Mouse (Mus musculus): Measurements from ENCODE around the gene Mrpl23.

The Mrpl23 gene

DNA sequence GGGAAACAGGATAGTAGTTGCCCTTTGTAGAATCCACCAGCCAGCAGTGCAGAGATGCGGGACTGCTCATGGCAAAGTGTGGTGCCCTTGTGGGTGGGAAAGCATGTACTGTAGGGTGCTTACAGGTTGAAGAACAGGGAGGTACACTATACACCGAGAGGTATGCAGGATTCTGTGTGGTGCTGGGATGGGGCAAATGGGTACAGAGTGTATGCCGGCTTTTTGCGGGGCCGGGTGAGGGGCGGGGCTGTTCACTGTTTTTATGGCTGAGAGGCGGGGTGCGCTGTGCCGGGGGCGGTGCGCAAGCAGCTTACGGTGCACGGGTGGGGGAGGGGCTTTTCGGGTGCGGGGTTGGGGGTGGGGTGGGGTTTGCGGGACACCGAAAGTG, at the start of gene Mrpl23:
Mrpl23 (plus strand) TSS at position 16 of the 388 bp plus-strand sequence.
- no peak for DNase-seq (ENCODE audit: low read depth, low spot score)

DNA sequence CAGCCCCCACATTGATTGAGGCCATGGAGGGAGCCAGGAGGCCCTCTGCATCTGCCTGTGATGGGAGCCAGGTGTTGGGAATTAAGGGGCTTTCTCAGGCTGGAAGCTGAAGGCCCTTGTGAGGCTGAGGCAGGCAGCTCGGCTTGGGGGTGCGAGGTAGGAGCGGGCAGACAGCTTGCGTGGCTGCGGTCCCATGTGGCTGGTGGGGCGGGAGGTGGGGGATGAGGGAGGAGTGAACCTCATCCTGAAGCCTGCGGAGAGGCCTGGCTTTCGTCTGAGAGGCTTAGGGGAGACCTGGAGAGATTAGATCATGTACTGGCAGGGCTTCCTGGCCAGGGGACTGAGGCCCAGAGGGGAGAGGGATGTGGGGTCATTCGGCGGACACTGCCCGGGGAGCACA, 49.4 kb upstream of the Mrpl23 start:
- no peak for DNase-seq (ENCODE audit: low read depth, low spot score)

- DNase-seq (ENCODE audit: low read depth, low spot score), result no peak
Measured at GRCm38 (mm10) chr7:142484780-142485179, 47.7 kb upstream of the Mrpl23 start.

DNA sequence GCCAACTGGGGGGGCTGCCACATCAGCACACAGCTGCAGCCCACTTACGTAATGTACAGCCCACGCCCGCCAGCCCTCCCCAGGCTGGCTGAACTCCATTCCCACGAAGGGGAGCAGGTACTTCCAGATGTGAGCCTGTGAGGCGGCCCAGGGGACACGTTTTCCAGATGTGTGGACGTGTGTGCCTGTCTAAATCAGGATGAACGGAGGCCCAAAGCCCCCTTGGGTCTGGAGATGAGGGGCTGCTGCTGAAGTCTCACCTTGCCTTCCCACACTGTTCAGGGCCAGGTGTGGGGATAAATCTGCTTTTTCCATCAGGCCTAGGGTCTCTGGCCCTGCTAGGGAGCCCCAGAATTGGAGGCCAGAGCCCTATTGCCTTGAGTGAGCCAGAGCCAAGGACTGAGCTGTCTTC, 45.7 kb upstream of the Mrpl23 start:
- no peak for DNase-seq (ENCODE audit: low read depth, low spot score)

DNA sequence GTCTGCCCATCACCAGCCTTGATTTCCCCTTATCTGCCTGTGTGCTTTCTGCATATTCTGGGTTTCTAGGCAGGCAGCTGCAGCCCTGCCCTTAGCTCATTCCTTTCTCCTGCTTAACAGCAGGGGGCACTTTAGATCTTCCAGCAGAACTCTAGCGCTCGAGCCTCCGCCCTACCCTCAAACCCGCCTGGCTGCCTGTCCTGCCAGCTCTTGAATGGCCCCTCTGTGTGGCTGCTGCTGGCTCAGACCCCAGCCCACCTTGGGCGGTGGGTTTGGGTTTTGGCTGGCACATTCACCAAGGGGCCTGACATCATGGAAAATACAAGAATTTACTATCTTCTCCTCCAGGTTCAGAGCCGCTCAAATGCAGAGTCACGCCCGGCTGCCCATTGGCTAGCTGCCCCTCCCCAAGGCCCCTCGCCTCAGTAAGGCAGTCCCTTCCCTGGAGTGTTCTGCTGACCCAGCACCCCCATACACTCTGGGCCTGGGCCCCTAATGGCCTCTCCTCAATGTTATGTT, 45.1 kb upstream of the Mrpl23 start:
- peak; percentile 30 for DNase-seq (ENCODE audit: low read depth, low spot score)

DNA sequence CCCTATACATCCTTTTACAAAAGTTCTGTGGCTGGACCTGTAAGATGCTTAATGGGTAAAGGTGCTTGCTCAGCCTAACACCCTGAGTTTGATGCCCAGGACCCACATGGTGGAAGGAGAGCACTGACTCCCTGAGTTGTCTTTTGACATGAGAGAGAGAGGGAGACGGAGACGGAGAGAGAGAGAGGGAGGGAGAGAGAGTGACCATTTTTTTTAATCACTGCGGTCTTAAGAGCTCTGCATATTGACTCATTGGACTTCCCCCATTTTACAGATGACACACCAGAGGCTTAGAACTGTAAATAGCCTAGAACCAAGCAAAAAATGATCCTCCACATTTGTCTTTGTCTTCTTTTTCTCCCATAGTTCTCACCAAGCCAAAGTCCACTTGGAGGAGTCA, 44.4 kb upstream of the Mrpl23 start:
- DNase-seq (ENCODE audit: low read depth, low spot score), result no peak

DNA sequence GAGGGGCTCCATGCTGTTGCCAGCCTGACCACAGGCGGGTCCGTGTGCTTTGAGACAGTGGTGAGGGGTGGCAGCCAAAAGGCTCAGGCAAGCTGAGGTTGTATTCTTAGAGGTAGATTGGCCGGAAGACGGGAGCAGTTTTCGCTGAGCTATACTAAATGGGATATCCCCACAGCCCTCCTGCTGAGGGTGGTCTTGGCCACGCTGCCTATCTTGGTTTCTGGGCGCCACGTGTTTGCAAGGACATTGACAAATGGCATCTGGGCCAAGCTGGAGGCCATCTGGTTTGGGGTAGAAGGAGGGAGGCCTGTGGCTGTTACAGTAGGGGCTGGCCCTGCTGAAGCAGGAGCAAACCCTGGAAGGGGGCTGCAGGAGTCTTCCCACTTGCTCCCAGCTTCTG, 39.0 kb upstream of the Mrpl23 start:
- DNase-seq (ENCODE audit: low read depth, low spot score), result no peak

GRCm38 (mm10) chr7:142496158-142496557, 36.3 kb upstream of the Mrpl23 start:
- DNase-seq (ENCODE audit: low read depth, low spot score), result no peak

- peak; percentile 30 for DNase-seq (ENCODE audit: low read depth, low spot score)
Measured at GRCm38 (mm10) chr7:142496800-142497199, 35.7 kb upstream of the Mrpl23 start.

DNA sequence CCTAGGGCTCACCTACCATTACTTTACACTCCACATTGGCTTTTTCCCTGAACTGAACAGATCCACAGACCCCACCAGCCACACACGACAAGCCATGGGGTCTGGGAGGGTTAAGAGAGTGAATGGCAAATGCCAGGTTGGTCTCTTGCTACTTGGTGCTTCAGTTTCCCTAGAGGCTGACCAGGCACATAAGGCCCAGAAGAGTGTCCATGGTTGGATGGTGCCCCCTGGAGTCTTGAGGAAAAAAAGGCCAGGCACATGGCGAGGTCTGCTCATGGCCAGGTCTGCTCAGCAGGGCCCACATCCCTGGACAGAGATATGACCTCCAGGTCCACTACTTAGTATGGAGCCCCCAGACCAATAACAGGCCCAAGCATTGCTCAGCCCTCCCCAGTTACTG, 34.7 kb upstream of the Mrpl23 start:
- DNase-seq (ENCODE audit: low read depth, low spot score), result peak; percentile 50

DNA sequence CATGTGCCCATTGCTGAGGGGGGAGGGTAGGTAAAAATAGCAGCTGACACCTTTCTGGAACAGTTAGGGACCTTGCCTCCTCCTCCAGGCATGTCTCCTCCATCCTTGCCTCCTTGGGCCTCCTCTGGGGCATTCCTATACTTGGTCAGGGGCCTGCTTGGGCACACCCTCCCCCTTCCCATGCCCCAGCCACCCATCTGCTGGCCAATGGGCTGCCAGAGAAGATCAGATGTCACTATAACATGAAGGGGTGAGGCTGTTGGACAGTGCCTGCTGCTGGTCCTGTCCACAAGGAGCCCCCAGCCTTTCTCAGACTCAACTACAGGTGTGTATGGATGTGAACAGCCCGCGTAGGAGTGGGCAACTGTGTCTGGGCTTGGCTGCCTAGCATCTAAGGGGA, 33.9 kb upstream of the Mrpl23 start, which contains the start of gene Tnnt3:
Tnnt3 (plus strand) TSS at position 262 of the 400 bp plus-strand sequence.
- DNase-seq (ENCODE audit: low read depth, low spot score), result no peak

- DNase-seq (ENCODE audit: low read depth, low spot score), result peak; percentile 36
Measured at GRCm38 (mm10) chr7:142499010-142499721, 33.3 kb upstream of the Mrpl23 start.

- DNase-seq (ENCODE audit: low read depth, low spot score), result peak; percentile 89
Measured at GRCm38 (mm10) chr7:142500032-142500431, 32.5 kb upstream of the Mrpl23 start.

DNA sequence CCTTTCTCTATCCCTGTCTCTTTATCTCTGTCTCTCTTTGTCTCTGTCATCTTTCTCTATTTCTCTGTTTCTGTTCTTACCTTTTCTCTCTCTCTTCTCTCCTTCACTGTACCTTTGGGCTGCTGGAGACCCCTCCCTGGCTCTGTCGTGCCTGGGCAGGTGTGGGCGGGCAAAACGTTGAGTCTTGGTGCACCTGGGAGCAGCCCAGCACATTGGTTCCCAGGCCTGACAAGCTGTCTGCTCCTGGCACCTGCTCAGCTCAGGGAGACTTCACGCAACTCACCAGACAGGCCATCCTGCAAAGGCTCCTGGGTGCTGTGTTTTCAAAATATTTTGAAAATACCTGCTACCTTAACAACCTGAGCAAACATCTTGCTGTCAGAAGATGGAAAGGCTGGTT, 29.3 kb upstream of the Mrpl23 start:
- no peak for DNase-seq (ENCODE audit: low read depth, low spot score)

- DNase-seq (ENCODE audit: low read depth, low spot score), result no peak
Measured at GRCm38 (mm10) chr7:142505942-142506341, 26.5 kb upstream of the Mrpl23 start.

GRCm38 (mm10) chr7:142506501-142506900, 26.0 kb upstream of the Mrpl23 start:
- no peak for DNase-seq (ENCODE audit: low read depth, low spot score)

DNA sequence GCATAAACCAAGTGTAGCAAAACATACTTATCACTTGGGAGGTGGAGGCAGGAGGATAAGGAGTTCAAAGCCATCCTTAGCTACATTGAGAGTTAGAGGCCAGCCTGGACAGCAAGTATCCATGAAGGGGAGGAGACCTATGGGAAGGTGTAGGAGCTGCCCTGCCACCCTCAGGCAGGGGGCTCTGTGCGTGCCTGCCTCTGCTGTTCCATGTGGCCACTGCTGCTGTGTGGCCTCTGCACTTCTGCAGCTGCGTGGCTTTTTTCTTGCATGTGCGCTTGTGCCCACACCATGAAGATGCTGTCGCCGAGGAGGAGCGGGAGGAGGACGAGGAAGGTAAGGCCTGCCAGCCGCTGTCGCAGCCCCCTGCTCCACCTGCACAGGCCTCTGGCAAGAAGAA, 25.0 kb upstream of the Mrpl23 start:
- no peak for DNase-seq (ENCODE audit: low read depth, low spot score)

DNA sequence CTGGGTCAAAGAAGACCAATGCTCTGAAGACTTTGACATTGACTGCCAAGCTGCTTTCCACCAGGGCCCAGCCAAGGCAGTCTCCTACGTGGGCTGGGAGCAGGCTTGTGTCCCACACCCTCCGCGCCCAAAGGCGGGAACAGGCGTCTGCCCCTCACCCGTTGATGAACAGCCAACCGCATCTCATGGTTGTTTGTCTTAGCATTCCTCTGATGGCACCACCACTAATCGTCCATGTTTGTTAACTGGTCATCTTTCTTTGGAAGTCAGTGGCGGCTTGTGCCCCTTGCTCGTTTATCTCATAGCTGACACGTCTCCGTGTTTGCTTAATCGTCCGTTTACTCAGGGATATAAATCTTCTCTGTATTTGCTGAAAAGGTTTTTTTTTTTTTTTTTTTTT, 23.0 kb upstream of the Mrpl23 start:
- no peak for DNase-seq (ENCODE audit: low read depth, low spot score)

DNA sequence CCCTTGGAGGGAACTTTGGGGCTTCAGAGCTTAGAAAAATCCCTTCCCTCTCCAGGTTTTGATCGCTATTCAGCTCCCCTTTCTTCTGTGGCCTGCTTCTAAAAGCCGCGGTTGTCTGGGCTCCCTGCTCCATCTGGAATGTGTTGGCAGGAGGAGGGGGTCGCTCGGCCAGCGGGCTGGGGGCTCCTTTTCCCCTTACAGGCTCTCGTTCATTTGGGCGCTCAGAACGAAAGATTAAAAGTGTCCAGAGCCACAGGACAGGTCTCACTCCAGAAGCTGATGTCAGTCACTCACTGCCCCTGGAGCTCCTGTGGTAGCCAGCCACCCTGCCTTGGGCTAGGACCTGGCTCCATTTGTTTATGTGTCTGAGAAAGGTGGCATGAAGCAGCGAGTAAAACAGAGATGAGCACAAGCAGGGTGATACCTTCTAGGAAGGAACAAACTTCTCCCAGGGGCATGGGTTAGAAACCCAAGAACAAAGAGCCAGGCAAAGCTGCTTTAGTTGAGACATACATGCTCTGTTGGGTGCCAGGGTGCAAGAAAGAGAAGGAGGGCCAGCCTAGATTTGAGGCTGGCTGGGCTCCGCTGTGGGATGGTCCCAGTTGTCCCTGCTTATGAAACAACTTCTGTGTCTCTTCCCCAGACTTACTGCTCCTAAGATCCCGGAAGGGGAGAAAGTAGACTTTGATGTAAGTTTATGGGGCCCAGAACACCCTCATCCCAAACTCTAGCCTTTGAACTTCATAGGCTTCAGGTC, 22.3 kb upstream of the Mrpl23 start:
- no peak for DNase-seq (ENCODE audit: low read depth, low spot score)

DNA sequence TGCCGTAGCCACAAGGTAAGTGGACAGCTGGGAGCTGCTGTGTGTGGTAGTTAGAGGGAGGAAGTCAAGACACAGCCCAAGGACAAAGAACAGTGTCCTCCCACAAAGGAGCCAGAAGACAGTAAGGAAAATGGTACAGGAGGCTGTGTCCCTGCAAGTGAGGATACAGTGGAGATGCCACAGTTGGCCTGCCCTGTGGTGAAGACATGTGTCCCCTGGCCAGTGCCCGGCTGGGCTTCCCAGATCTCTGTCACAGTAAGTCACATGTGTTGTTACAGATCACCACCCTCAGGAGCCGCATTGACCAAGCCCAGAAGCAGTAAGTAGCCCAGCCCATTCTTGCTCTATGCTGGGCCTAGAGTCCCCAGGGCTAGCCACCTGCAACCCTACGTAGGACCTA, 18.4 kb upstream of the Mrpl23 start:
- no peak for DNase-seq (ENCODE audit: low read depth, low spot score)

GRCm38 (mm10) chr7:142516221-142516978, 16.1 kb upstream of the Mrpl23 start:
- DNase-seq (ENCODE audit: low read depth, low spot score), result no peak

- DNase-seq (ENCODE audit: low read depth, low spot score), result no peak
Measured at GRCm38 (mm10) chr7:142517531-142517930, 15.0 kb upstream of the Mrpl23 start.

Measured in A20 (cell line).